Mouse (Mus musculus): ENCODE measurements around the gene Git1.

DNA sequence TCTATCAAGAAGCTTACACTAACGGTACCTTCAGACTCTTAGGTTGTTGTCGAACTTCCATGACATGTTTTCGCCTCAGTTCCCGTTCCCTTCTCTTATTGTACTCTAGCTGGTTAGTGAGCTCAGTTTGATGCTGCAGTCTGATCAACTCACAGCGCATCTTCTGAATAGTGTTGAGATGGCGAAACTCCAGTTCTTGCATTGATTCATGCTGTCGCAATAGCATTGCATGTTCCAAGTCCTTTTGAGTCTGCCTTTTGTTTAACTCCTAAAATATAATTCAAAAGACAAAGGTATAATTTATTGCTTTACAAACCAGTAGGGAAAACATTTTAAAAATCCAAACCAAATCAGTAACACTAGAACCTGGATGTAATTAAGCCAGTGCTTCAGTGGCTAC, 51.9 kb downstream of the Git1 start:
- TF ChIP-seq POLR2A (IDR thresholded peaks at IDR 0.05; ENCODE audit: low read depth, low read length): no peak
- no peak for TF ChIP-seq CTCF (conservative IDR thresholded peaks at IDR 0.05; ENCODE audit: insufficient read depth, insufficient read length, low read depth, low read length)
